Mouse (Mus musculus): ENCODE data around the gene Trio. TPM values are rescaled to one million over a fixed set of nuclear protein-coding genes. Genes with fewer than 3 reads are reported as not detected.

Gene Trio
- polyA plus RNA-seq, 1 experiment from 2014 or later: 5.1 TPM

DNA sequence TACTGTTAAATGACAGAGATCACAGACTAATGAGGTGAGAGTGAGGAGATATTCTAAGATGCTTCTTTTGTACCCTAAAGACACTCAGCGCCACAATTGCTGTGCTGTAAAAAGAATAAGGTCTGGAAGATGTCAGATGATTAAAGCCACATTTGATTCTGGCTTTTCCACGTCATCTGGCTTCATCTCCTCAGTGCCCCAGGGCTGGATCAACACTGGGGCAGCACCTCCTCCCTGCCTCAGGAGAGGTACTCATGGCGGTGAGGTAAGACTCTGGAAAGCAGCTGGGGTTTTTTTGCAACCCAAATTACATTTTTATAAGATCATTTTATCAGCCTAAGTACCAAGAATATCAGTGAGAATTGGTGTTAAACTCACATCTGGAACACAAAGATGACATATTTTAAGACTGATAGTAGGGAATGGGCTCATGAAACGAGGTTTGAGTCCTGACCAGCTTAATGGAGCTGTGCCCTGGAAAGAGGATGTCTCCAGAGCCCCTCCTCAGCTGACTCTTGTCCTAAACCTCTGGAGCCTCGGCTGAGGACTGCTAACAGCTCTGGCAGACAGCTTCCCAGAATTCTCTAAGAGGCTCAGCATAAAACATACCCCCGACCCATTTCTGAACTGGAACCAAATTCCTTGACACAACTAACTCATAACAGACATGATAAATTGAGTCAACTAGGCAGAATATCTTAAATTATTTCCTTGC lies 210.8 kb downstream of the Trio start:
- H3K27ac ChIP-seq (ENCODE audit: low read depth): no peak overlapping the region
- H3K9me3 ChIP-seq (ENCODE audit: low read length): no peaks in the 10 kb centered on the region
- H3K27me3 ChIP-seq (ENCODE audit: insufficient read depth, low read length): no peaks in the 10 kb centered on the region
- no peak for TF ChIP-seq CTCF (IDR thresholded peaks at IDR 0.05; ENCODE audit: low read depth)
- TF ChIP-seq EP300 (IDR thresholded peaks at IDR 0.05; ENCODE audit: low read depth): no peak
- no peak overlapping the region for H3K9ac ChIP-seq (replicated peaks)
- H3K4me1 ChIP-seq (ENCODE audit: insufficient read depth): no peaks in the 10 kb centered on the region
- no peak overlapping the region for H3K4me2 ChIP-seq (ENCODE audit: low read depth, low read length)
- WGBS (ENCODE audit: insufficient replicate concordance): 77% methylated on average over 6 of the region's 6 CpGs
- DNase-seq: no peak
- H3K36me3 ChIP-seq (replicated peaks; ENCODE audit: insufficient read depth, low read length): peaks cover 29% of the 10 kb centered on the region
- no peak for ATAC-seq
- no peak overlapping the region for H3K4me3 ChIP-seq (ENCODE audit: low read depth, low read length)

DNA sequence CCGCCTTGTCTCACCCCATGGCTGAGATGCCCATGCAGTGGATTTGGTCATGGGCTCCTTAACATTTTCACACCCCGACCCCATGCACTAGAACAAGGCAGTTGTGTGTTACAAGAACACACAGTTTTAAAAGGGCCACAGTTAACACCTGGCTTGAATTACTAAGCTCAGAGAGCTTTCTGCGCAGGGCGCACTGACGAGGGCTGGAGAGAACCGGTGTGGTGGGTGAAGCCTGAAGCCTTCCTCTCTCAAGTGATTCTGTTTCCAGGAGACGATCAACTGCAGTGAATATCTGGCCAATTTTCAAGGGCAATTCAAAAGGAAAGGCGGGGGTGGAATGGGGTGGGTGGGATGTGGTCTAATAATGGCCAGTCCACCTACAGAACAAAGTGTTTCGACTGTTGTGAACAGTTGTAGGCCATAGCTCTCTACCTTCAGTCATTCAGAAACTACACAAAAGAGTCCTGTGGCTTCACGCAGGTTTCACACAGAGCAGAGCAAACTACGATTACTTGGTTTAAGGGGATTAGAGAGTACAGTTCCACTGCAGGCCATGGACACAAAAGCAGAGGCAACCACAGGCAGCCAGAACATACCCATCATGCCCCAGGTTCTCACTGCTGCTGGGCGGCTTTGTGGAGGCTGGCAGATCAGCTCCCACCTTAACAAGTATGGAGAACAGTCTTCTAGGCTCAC lies 214.7 kb downstream of the Trio start:
- ATAC-seq (no peak), DNase-seq (no peak)
- Histone ChIP-seq H3K36me3 (replicated peaks; ENCODE audit: insufficient read depth, low read length) (peaks cover 17% of the 10 kb centered on the region), H3K9me3 (ENCODE audit: low read length) (no peaks in the 10 kb centered on the region), H3K4me1 (ENCODE audit: insufficient read depth) (no peaks in the 10 kb centered on the region), H3K27me3 (ENCODE audit: insufficient read depth, low read length) (no peaks in the 10 kb centered on the region), H3K9ac (replicated peaks) (no peak overlapping the region), H3K27ac (ENCODE audit: low read depth) (no peak overlapping the region), H3K4me3 (ENCODE audit: low read depth, low read length) (no peak overlapping the region), H3K4me2 (ENCODE audit: low read depth, low read length) (no peak overlapping the region)
- WGBS (ENCODE audit: insufficient replicate concordance): 85% methylated on average over 12 of the region's 12 CpGs
- TF ChIP-seq CTCF (IDR thresholded peaks at IDR 0.05; ENCODE audit: low read depth) (no peak), EP300 (IDR thresholded peaks at IDR 0.05; ENCODE audit: low read depth) (no peak)

DNA sequence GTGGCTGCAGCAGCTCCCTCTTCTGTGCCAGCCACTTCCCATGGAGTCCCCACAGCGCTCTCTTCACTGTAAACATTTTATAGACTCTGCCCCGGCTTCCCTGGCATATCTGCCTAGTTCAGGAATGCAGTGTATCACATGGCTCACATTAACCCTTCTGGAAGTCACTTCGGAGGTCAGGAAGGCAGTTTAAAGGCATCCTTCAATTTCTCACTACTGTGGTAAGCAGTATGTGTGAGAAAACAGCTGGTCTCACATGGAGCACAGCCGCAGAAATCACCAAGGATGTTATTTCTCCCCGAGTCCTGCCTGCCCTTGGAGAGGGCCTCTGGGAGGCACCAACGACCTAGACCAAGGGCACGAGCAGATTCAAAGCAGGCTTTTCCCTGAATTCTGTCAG lies 215.4 kb downstream of the Trio start:
- no peak overlapping the region for H3K27ac ChIP-seq (ENCODE audit: low read depth)
- H3K4me2 ChIP-seq (ENCODE audit: low read depth, low read length): no peak overlapping the region
- no peak for DNase-seq
- no peaks in the 10 kb centered on the region for H3K4me1 ChIP-seq (ENCODE audit: insufficient read depth)
- no peak overlapping the region for H3K4me3 ChIP-seq (ENCODE audit: low read depth, low read length)
- H3K9me3 ChIP-seq (ENCODE audit: low read length): no peaks in the 10 kb centered on the region
- 65% methylated on average over 7 of the region's 7 CpGs for WGBS (ENCODE audit: insufficient replicate concordance)
- ATAC-seq: no peak
- peaks cover 18% of the 10 kb centered on the region for H3K36me3 ChIP-seq (replicated peaks; ENCODE audit: insufficient read depth, low read length)
- no peaks in the 10 kb centered on the region for H3K27me3 ChIP-seq (ENCODE audit: insufficient read depth, low read length)
- H3K9ac ChIP-seq (replicated peaks): no peak overlapping the region
- TF ChIP-seq EP300 (IDR thresholded peaks at IDR 0.05; ENCODE audit: low read depth): no peak
- no peak for TF ChIP-seq CTCF (IDR thresholded peaks at IDR 0.05; ENCODE audit: low read depth)

DNA sequence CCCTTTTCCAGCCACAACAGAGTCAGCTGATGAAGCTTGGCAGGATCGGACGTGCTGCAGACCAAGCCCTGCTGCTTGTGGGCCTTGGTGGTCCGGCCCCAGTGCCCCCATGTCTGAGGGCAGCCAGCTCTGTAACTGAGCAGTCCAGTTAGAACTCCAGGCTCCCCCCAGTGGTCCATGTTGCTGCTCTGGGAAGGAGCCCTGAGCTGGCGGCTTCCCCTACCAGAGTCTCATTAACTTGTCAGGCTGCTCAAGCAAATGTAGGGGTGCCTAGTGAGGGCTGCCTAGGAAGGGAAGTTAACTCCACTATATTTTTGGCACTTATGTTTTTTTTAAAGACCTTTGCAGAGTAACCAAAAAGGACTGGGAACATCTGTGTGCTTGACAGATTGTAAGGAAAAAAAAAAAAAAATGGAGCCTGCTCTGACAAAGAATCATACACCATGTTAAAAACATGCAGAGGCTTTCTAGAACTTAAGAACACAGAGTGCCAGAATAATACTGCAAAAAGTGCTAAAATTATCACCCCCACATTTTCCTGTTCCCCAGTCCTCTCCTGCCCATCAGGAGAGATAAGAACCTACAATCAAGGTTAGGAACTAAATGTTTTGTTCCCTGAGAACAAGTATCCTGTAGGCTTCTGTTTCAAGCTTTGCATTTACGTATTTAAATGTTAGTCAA lies 216.9 kb downstream of the Trio start:
- DNase-seq: no peak
- ATAC-seq: no peak
- no peak overlapping the region for H3K4me3 ChIP-seq (ENCODE audit: low read depth, low read length)
- H3K4me2 ChIP-seq (ENCODE audit: low read depth, low read length): no peak overlapping the region
- 63% methylated on average over 5 of the region's 5 CpGs for WGBS (ENCODE audit: insufficient replicate concordance)
- no peak overlapping the region for H3K9ac ChIP-seq (replicated peaks)
- TF ChIP-seq EP300 (IDR thresholded peaks at IDR 0.05; ENCODE audit: low read depth) (peak; percentile 27; the same call in 1 of the 2 replicates), CTCF (IDR thresholded peaks at IDR 0.05; ENCODE audit: low read depth) (peak; percentile 31)
- H3K27me3 ChIP-seq (ENCODE audit: insufficient read depth, low read length): no peaks in the 10 kb centered on the region
- H3K9me3 ChIP-seq (ENCODE audit: low read length): no peaks in the 10 kb centered on the region
- H3K27ac ChIP-seq (ENCODE audit: low read depth): peak overlapping the region; percentile 29
- peaks cover 25% of the 10 kb centered on the region for H3K36me3 ChIP-seq (replicated peaks; ENCODE audit: insufficient read depth, low read length)
- H3K4me1 ChIP-seq (ENCODE audit: insufficient read depth): no peaks in the 10 kb centered on the region

DNA sequence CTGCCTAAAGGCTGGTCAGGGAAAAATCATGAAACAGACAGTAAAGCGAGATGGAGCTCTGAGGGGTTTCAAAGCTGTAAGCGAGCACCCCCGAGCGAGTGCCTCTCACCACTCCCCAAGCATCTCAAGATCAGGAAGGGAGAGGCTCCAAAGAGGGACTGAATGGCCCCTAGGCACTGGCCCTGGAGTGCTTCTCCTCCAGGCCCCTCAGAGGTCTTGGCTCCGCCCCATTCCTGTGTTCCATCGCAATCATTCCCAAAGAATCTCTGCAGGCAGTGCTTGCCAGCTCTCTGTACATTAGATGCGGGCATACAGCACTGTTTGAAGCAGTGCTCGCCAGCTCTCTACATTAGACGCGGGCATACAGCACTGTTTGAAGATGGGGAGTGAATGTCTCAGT lies 219.4 kb downstream of the Trio start:
- WGBS (ENCODE audit: insufficient replicate concordance): 78% methylated on average over 10 of the region's 10 CpGs
- H3K4me3 ChIP-seq (ENCODE audit: low read depth, low read length): no peak overlapping the region
- ATAC-seq: no peak
- no peak for TF ChIP-seq CTCF (IDR thresholded peaks at IDR 0.05; ENCODE audit: low read depth)
- no peak for TF ChIP-seq EP300 (IDR thresholded peaks at IDR 0.05; ENCODE audit: low read depth)
- H3K27ac ChIP-seq (ENCODE audit: low read depth): no peak overlapping the region
- no peaks in the 10 kb centered on the region for H3K27me3 ChIP-seq (ENCODE audit: insufficient read depth, low read length)
- DNase-seq: no peak
- H3K4me2 ChIP-seq (ENCODE audit: low read depth, low read length): no peak overlapping the region
- peaks cover 22% of the 10 kb centered on the region for H3K36me3 ChIP-seq (replicated peaks; ENCODE audit: insufficient read depth, low read length)
- no peaks in the 10 kb centered on the region for H3K9me3 ChIP-seq (ENCODE audit: low read length)
- no peak overlapping the region for H3K9ac ChIP-seq (replicated peaks)
- H3K4me1 ChIP-seq (ENCODE audit: insufficient read depth): no peaks in the 10 kb centered on the region

GRCm38 (mm10) chr15:27805654-27806053 lies 220.0 kb downstream of the Trio start:
- H3K36me3 ChIP-seq (replicated peaks; ENCODE audit: insufficient read depth, low read length): peaks cover 22% of the 10 kb centered on the region
- ATAC-seq (no peak), DNase-seq (no peak)
- H3K4me2 ChIP-seq (ENCODE audit: low read depth, low read length): no peak overlapping the region
- TF ChIP-seq CTCF (IDR thresholded peaks at IDR 0.05; ENCODE audit: low read depth) (no peak), EP300 (IDR thresholded peaks at IDR 0.05; ENCODE audit: low read depth) (no peak)
- no peak overlapping the region for H3K9ac ChIP-seq (replicated peaks)
- H3K4me1 ChIP-seq (ENCODE audit: insufficient read depth): no peaks in the 10 kb centered on the region
- no peaks in the 10 kb centered on the region for H3K9me3 ChIP-seq (ENCODE audit: low read length)
- H3K4me3 ChIP-seq (ENCODE audit: low read depth, low read length): no peak overlapping the region
- H3K27ac ChIP-seq (ENCODE audit: low read depth): no peak overlapping the region
- 88% methylated on average over 16 of the region's 16 CpGs for WGBS (ENCODE audit: insufficient replicate concordance)
- no peaks in the 10 kb centered on the region for H3K27me3 ChIP-seq (ENCODE audit: insufficient read depth, low read length)

All from liver, postnatal 0 days (tissue).